Mouse (Mus musculus): ENCODE measurements around the gene Sell. TPM values are rescaled to one million over a fixed set of nuclear protein-coding genes. Genes with fewer than 3 reads are reported as not detected.

Sell gene
- 37.1 and 46.6 TPM in 2 replicates for polyA plus RNA-seq (2012; rRNA removed; ENCODE audit: low replicate concordance)

DNA sequence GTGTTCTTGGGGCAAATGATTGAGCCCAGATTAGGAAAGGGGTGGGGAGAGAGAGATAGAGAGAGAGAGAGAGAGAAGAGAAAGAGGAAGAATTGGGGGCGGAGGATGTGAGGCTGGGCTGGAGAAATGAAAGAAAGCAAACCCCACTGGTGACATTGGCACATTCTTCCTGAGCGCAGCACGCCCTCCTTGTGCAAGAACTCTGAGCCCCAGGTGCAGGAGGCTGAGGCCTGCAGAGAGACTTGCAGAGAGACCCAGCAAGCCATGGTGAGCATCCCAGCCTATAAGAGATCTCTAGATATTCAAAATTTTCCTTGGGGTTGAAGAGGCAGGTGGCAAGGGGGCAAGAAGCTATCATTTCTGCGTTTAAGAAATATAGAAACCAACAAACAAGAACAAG, at the start of gene Sell:
Gene Sell, plus strand, starts transcription at position 58 of the 400 bp plus-strand sequence.

DNA sequence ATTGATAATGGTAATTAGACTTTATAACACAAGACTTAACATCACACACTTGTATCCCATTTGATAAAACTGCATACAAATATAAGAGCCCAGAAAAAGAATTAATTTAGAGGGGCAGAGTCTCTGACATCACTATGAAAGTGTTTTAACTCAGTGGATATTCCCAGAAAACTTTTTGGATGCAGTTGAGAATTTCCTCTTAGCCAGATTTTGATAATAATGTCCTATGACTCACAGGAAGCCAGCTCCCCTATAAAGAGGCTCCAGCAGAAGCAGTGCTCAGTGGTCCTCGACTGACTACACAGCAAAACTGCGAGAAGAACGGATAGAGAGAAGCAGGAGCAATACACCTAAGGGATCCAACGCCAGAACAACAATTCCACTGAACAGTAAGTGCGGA, 13.8 kb upstream of the Sell start, which contains the start of gene Sele:
Gene Sele, plus strand, starts transcription at position 301 of the 400 bp plus-strand sequence.

DNA sequence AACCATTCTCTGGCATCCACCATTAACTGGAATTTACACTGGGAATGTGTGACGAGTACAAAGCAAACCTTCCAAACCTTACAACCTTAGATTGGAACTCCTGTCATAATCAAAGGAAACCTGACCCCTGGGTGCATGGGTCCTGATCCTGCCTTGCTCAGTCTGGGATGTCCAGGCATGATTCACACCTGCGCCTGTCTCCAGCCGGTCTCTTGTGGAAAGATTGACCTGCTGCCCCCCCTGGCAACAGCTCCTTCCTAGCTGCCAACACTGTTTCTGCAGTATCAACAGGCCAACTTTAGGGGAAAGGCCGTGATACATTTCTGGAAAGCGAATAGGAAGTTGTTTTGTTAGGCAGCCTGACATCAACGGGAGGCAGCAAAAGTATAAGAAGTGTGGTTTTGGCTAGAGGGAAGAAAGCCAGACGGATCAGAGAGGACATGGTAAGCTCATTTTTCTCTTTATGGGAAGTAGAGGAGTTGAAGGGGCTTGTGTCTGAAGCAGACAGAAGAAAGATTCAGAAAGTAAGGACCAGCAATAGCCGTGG, 53.2 kb downstream of the Sell start, which contains the start of gene Selp:
Gene Selp, plus strand, starts transcription at position 318 of the 547 bp plus-strand sequence.

Other genes starting within 250 kb of the Sell start
- 7.3 and 10.1 TPM in 2 replicates for gene Scyl3, start 132.9 kb upstream of the Sell start, polyA plus RNA-seq (2012; rRNA removed; ENCODE audit: low replicate concordance)
- 0.63 and 1.6 TPM in 2 replicates for gene BC055324, start 67.2 kb upstream of the Sell start, polyA plus RNA-seq (2012; rRNA removed; ENCODE audit: low replicate concordance)
- gene Mettl18, start 67.1 kb upstream of the Sell start, polyA plus RNA-seq (2012; rRNA removed; ENCODE audit: low replicate concordance), result 0.19 and 0.62 TPM in 2 replicates
- 0.65 and 0.92 TPM in 2 replicates for gene Sele, start 13.7 kb upstream of the Sell start, polyA plus RNA-seq (2012; rRNA removed; ENCODE audit: low replicate concordance)
- 3.7 and 6.9 TPM in 2 replicates for gene Selp, start 53.3 kb downstream of the Sell start, polyA plus RNA-seq (2012; rRNA removed; ENCODE audit: low replicate concordance)
- gene F5, start 89.9 kb downstream of the Sell start, polyA plus RNA-seq (2012; rRNA removed; ENCODE audit: low replicate concordance), result 1.1 and 1.8 TPM in 2 replicates
- gene Slc19a2, start 187.1 kb downstream of the Sell start, polyA plus RNA-seq (2012; rRNA removed; ENCODE audit: low replicate concordance), result 7.6 and 12.0 TPM in 2 replicates
- gene Ccdc181, start 213.6 kb downstream of the Sell start, polyA plus RNA-seq (2012; rRNA removed; ENCODE audit: low replicate concordance), result 1.0 and 1.8 TPM in 2 replicates
- gene Nme7, start 242.1 kb downstream of the Sell start, polyA plus RNA-seq (2012; rRNA removed; ENCODE audit: low replicate concordance), result 3.9 and 11.2 TPM in 2 replicates
- gene Blzf1, start 245.5 kb downstream of the Sell start, polyA plus RNA-seq (2012; rRNA removed; ENCODE audit: low replicate concordance), result 1.9 and 5.0 TPM in 2 replicates